Mouse (Mus musculus) CH12.LX (cell line): ENCODE data around the gene Zfp784.

Experiments used
- CHD1 ChIP-seq: IDR thresholded peaks from 2 replicates; pipeline ENCODE4 v1.6.1; 2012; ENCODE audit warnings: low read depth, low read length, improper control_type of control experiment, inconsistent platforms
- CTCF ChIP-seq, 2 experiments: IDR thresholded peaks in 1 of 2; conservative IDR thresholded peaks in 1 of 2; 2 replicates each; pipeline ENCODE4 v1.5.1; 2011 to 2012; ENCODE audit warnings: low read depth in 2 of 2, low read length in 2 of 2, improper control_type of control experiment in 1 of 2, inconsistent platforms in 1 of 2, mild to moderate bottlenecking in 1 of 2, moderate library complexity in 1 of 2
- ELF1 ChIP-seq: IDR thresholded peaks from 2 replicates; pipeline ENCODE4 v1.6.1; 2014; ENCODE audit warnings: low read depth, mild to moderate bottlenecking, inconsistent platforms, low read length, improper control_type of control experiment
- IRF4 ChIP-seq: IDR thresholded peaks from 2 replicates; pipeline ENCODE4 v1.6.1; 2014; ENCODE audit warnings: low read depth, mild to moderate bottlenecking, inconsistent platforms, low read length, improper control_type of control experiment
- MAZ ChIP-seq: IDR thresholded peaks from 2 replicates; pipeline ENCODE4 v1.6.1; 2012; ENCODE audit warnings: low read depth, mild to moderate bottlenecking, inconsistent platforms, low read length, improper control_type of control experiment, moderate library complexity
- POLR2A ChIP-seq: IDR thresholded peaks from 2 replicates; pipeline ENCODE4 v1.6.1; 2011; ENCODE audit warnings: low read depth, mild to moderate bottlenecking, improper control_type of control experiment, low read length
- POLR2AphosphoS2 ChIP-seq: IDR thresholded peaks from 2 replicates; pipeline ENCODE4 v1.6.1; 2011; ENCODE audit warnings: low read depth, low read length, improper control_type of control experiment
- RAD21 ChIP-seq: IDR thresholded peaks from 2 replicates; pipeline ENCODE4 v1.6.1; 2011; ENCODE audit warnings: low read depth, mild to moderate bottlenecking, low read length, improper control_type of control experiment, moderate library complexity
- SMC3 ChIP-seq: IDR thresholded peaks from 2 replicates; pipeline ENCODE4 v1.6.1; 2011; ENCODE audit warnings: low read depth, low read length, improper control_type of control experiment
- TBP ChIP-seq: conservative IDR thresholded peaks from 2 replicates; pipeline ENCODE4 v1.6.1; 2011; ENCODE audit warnings: low read depth, low read length, improper control_type of control experiment
- TCF12 ChIP-seq: IDR thresholded peaks from 2 replicates; pipeline ENCODE4 v1.6.1; 2014; ENCODE audit warnings: low read depth, mild to moderate bottlenecking, inconsistent platforms, low read length, improper control_type of control experiment
- USF2 ChIP-seq: conservative IDR thresholded peaks from 2 replicates; pipeline ENCODE4 v1.6.1; 2011; ENCODE audit warnings: low read depth, low read length, improper control_type of control experiment
- ZC3H11A ChIP-seq: IDR thresholded peaks from 2 replicates; pipeline ENCODE4 v1.6.1; 2012; ENCODE audit warnings: low read depth, mild to moderate bottlenecking, inconsistent platforms, low read length, improper control_type of control experiment

GRCm38 (mm10) chr7:5020000-5020681 lies 18.1 kb downstream of the Zfp784 start, which contains the start of the genes Zfp865 and Ccdc106:
- TF ChIP-seq TCF12 (peak; percentile 69), TBP (peak; percentile 68; the same call in 1 of the 2 replicates), CTCF (conservative IDR thresholded peaks at IDR 0.05 in 1 of 2, IDR thresholded peaks at IDR 0.05 in 1 of 2; ENCODE audit: low read depth in 2 of 2, low read length in 2 of 2) (no peak), RAD21 (no peak), ELF1 (peak; percentile 97), ZC3H11A (no peak), POLR2A (peak; percentile 81), MAZ (peak; percentile 94), IRF4 (peak; percentile 69; the same call in 1 of the 2 replicates), POLR2AphosphoS2 (0 out of 2 replicates have a peak, but pooled peaks have one; percentile 65), CHD1 (no peak), USF2 (no peak), SMC3 (no peak)
